Mouse (Mus musculus) urinary bladder, adult 18-20 months (tissue): ENCODE results near the gene H2afy2.

Experiments
- DNase-seq, 2 experiments: peaks; one replicate each; pipeline ENCODE4 v3.0.0; 2022; ENCODE audit warnings: low spot score in 2 of 2, mixed read lengths in 2 of 2

H2afy2 gene

DNA sequence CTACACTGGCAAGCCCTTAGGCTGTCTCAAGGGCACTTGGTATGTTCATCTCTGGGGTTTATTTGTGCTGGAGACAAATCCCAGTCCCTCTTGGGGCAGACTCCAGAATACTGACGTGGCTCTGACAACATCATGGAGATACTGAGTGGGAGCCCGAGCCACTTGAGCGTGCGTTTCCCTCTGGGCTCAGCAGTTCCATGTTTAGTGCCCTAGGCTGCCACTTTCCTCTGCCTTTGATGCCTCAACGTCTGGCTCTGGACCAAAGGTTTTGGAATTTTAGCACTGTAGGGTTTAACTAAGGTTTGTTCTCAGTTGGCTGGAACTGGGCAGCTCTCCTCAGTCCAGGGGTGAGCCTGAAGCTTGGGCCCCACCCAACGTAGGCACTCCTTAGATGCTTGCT is 60.7 kb downstream of the H2afy2 start:
- DNase-seq = no peak

DNA sequence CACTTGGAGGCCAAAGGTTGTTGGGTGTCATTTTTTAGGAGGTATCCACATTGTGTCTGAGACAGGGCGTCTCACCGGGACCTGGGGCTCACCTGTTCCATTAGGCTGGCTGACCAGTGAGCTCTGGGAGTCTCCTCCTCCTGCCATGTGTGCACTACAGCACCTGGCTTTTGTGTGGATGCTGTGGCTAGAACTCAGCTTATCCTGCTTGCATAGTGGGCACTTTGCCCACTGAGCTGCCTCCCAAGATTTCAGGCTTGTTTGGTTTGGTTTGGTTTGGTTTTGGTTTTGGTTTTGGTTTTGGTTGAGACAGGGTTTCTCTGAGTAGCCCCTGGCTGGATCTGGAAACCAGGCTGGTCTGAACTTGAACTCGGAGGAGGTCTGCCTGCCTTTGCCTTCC is 61.7 kb downstream of the H2afy2 start:
- no peak for DNase-seq

GRCm38 (mm10) chr10:61720331-61720730 is 63.6 kb downstream of the H2afy2 start:
- no peak for DNase-seq

GRCm38 (mm10) chr10:61717406-61718296 is 66.3 kb downstream of the H2afy2 start:
- DNase-seq = no peak

- DNase-seq = no peak
Measured at GRCm38 (mm10) chr10:61715996-61716864, 67.7 kb downstream of the H2afy2 start.

DNA sequence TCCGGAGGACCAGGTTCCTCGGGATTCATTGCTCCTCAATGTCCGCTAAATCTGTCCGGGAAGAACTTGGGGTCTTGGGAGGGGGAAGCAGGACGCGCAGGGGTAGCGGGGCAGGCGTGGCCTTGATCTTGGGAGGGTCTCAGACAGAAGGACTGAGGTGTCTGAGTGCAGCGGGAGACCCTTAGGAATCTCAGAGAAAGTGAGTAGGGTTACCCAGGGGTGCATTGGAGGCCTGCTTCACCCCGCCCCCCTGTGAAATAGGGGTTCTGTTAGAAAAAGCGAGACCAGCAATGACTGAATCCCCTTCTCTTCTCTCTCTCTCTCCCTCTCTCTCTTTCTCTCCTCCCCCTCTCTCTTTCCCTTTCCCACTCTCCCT is 68.5 kb downstream of the H2afy2 start:
- no peak for DNase-seq

DNA sequence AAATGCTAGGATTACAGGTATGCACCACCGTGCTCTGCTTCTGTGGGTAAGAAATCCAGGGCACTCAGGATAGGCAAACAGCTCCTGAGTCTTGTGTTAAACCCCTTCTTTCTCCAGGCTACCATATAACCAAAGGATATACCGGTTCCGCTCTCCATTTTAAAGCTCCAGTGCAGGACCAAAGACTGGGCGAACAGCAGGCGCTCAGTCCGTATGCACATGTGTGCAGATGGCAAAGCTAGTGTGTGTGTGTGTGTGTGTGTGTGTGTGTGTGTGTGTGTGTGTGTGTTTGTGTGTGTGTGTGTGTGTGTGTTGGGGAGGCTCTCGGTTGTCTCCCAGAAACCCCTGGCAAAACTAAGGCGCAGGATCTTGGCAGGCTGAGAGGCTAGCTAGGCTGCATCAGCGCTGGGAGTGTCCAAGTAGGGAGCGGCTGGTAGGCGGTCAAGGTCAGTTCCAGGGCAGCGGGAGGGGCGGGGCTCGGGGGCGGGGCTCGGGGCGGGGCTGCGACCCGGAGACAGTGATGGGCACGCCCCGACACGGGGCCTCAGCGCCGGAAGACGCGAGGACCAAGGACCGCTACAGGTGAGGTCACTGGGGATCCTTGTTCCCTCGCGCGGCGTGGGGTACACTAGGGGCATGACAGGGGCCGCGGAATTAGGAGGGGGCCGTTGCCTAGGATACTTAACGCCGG is 69.0 kb downstream of the H2afy2 start, which contains the start of gene Aifm2:
Gene Aifm2, plus strand, starts transcription at position 493 of the 691 bp plus-strand sequence.
- peak; percentile 58 to 62 for DNase-seq

- DNase-seq = no peak
Measured at GRCm38 (mm10) chr10:61714146-61714545, 69.8 kb downstream of the H2afy2 start.

DNA sequence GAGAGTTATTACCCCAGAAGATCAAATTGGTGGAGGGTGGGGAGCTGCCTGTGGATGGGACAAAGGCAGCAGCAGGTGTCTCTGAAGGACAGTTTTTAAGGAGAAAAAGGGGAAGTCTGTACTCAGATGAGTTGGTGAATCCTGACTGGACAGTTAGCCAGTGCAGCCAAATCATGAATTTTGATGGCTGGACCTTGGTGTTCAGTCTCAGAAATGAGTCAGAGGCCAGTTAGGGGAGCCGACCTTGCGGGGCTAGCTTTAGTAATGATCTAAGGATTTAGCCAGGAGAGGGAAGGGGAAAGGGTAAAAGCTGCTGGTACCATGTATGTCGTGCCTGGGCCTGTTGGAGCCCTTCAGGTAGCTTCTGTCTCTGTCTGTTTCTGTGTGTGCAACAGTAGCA is 70.3 kb downstream of the H2afy2 start:
- no peak for DNase-seq

- no peak for DNase-seq
Measured at GRCm38 (mm10) chr10:61706412-61707375, 77.3 kb downstream of the H2afy2 start.

GRCm38 (mm10) chr10:61704663-61705062 is 79.3 kb downstream of the H2afy2 start:
- DNase-seq = no peak

- no peak for DNase-seq
Measured at GRCm38 (mm10) chr10:61697028-61697427, 86.9 kb downstream of the H2afy2 start.

GRCm38 (mm10) chr10:61696560-61696823 is 87.5 kb downstream of the H2afy2 start:
- no peak for DNase-seq

DNA sequence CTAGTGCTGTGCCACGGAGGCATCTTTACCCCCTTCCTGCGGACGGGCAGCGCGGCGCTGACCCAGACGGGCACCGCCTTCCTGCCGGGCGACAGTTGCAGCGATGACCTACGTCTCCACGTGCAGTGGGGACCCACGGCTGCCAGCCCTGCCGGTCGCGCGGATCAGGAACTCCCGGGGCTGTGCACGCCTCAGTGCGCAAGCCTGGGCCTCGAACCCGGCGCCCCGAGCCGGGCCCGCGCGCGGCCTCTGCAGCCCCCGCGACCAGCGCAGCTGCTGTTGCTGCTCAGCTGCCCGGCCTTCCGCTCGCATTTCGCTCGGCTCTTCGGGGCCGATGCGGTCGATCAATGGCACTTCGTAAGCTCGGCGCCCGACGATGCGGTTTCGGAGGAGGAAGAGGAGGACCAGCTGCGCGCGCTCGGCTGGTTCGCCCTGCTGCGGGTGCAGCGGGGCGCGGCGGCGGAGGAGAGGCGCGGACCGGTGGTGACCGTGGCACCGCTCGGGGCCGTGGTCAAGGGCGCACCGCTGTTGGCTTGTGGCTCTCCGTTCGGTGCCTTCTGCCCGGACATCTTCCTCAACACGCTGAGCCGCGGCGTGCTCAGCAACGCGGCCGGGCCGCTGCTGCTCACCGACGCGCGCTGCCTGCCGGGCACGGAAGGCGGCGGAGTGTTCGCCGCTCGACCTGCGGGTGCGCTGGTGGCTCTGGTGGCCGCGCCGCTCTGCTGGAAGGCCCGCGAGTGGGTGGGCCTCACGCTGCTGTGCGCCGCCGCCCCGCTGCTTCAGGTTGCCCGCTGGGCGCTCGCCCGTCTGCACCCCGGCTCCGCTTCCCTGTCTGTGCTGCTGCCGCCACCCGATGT is 88.0 kb downstream of the H2afy2 start:
- no peak for DNase-seq

DNA sequence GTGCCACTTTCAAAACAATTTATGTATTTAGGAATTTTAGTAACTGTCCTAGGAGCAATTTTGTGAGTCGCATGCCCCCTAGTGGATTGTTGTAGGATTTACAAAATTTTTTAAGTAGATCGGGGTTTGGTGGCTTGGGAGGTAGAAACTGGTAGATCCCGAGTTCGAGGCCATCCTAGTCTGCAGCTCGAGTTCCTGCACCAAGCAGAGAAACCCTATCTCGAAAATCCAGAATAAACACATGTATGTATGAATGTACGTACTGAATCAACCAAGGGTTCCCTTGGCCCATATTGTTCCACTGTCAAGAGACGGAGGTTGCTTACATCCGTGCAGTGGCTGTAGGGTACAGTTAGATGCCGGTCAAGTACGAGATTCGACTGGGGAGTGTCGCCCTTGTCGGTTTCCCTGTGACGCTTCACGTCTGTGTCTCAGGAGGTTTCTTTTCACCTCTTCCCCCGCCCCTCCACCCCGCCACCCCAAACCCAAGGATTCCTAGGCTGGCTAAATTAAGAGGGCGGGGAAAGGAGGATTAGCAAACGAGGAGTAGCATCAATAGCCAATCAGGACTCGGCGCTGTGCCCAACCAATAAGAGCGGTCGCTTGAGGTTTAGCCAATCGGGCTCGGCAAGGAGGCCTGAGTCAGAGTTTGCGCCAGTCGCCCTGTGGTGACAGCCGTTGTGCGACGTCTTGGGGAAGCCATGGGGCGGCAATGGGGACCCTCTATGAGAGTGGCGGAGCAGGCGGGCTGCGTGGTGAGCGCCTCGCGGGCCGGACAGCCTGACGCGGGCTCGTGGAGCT is 88.9 kb downstream of the H2afy2 start, which contains the start of gene Tysnd1:
Gene Tysnd1, plus strand, starts transcription at position 645 of the 801 bp plus-strand sequence.
- peak; percentile 91 to 93 for DNase-seq

GRCm38 (mm10) chr10:61693563-61693962 is 90.4 kb downstream of the H2afy2 start:
- DNase-seq = no peak

GRCm38 (mm10) chr10:61689405-61689804 is 94.5 kb downstream of the H2afy2 start:
- DNase-seq = no peak
